Mouse (Mus musculus): ENCODE results near the gene Tagln. TPM values are rescaled to one million over a fixed set of nuclear protein-coding genes. Genes with fewer than 3 reads are reported as not detected.

Gene Tagln
- total and polyA plus RNA-seq, 3 experiments: 0.42 to 1.1 TPM; not detected in 1

GRCm38 (mm10) chr9:45955107-45955963, 19.5 kb upstream of the Tagln start, which contains the start of gene Sidt2:
Gene Sidt2, minus strand, starts transcription at chr9:45955258.
- Histone ChIP-seq H3K27me3 (ENCODE audit: control insufficient read depth in 1 of 2, insufficient read depth in 2 of 2, low read length in 2 of 2) (no peaks in the 10 kb centered on the region), H3K36me3 (ENCODE audit: control insufficient read depth in 1 of 2, insufficient read depth in 2 of 2, low read length in 2 of 2) (peaks cover 0 to 4% of the 10 kb centered on the region in 2 experiments; a peak in 1 of 4 replicates), H3K9ac (ENCODE audit: control insufficient read depth, low read depth, low read length, poor library complexity, severe bottlenecking) (peak within 1 kb of the TSS; percentile 81), H3K79me2 (ENCODE audit: control insufficient read depth, insufficient read depth, low read length, poor library complexity) (peaks cover 12% of the 10 kb centered on the region), H3K4me1 (ENCODE audit: control insufficient read depth in 1 of 2, insufficient read depth in 2 of 2, low read length in 2 of 2) (peaks cover 2 to 11% of the 10 kb centered on the region in 2 experiments; a peak in 2 of 4 replicates), H3K27ac (ENCODE audit: control insufficient read depth, low read depth, low read length) (peak within 1 kb of the TSS; percentile 43), H3K9me3 (replicated peaks; ENCODE audit: insufficient read depth, low read length) (no peaks in the 10 kb centered on the region), H3K4me3 (ENCODE audit: control insufficient read depth in 1 of 2, insufficient read depth in 1 of 2, low read depth in 2 of 2, low read length in 2 of 2) (peak within 1 kb of the TSS; percentile 84 to 87)
- DNase-seq (ENCODE audit: low read depth, low spot score): peak; percentile 90
- TF ChIP-seq BHLHE40 (IDR thresholded peaks at IDR 0.05; ENCODE audit: borderline replicate concordance, low read depth, low read length): no peak
- TF ChIP-seq MAZ (IDR thresholded peaks at IDR 0.05; ENCODE audit: low read depth, low read length): peak; percentile 40; the same call in 1 of the 2 replicates
- peak; percentile 89 for TF ChIP-seq HCFC1 (IDR thresholded peaks at IDR 0.05; ENCODE audit: low read depth, low read length)
- TF ChIP-seq CTCF (IDR thresholded peaks at IDR 0.05 in 2 of 3, conservative IDR thresholded peaks at IDR 0.05 in 1 of 3; ENCODE audit: control insufficient read depth in 1 of 3, insufficient read depth in 1 of 3, low read depth in 2 of 3, low read length in 3 of 3, poor library complexity in 1 of 3, severe bottlenecking in 1 of 3): no peak
- TF ChIP-seq E2F4 (IDR thresholded peaks at IDR 0.05; ENCODE audit: borderline replicate concordance, low read depth, low read length): no peak
- no peak for TF ChIP-seq RCOR1 (IDR thresholded peaks at IDR 0.05; ENCODE audit: low read depth, low read length)
- TF ChIP-seq MYC (IDR thresholded peaks at IDR 0.05; ENCODE audit: low read depth, low read length): no peak
- no peak for TF ChIP-seq CHD1 (IDR thresholded peaks at IDR 0.05; ENCODE audit: low read depth, low read length)
- 0 out of 2 replicates have a peak, but pooled peaks have one; percentile 25 for TF ChIP-seq TBP (IDR thresholded peaks at IDR 0.05; ENCODE audit: low read depth, low read length)
- no peak for TF ChIP-seq RAD21 (IDR thresholded peaks at IDR 0.05; ENCODE audit: low read depth, low read length)
- TF ChIP-seq USF2 (IDR thresholded peaks at IDR 0.05; ENCODE audit: borderline replicate concordance in 1 of 2, insufficient read depth in 1 of 2, low read depth in 1 of 2, low read length in 2 of 2): no peak
- TF ChIP-seq ZC3H11A (IDR thresholded peaks at IDR 0.05; ENCODE audit: low read depth, low read length): no peak
- no peak for TF ChIP-seq MEF2A (IDR thresholded peaks at IDR 0.05; ENCODE audit: extremely low read depth, insufficient replicate concordance, low read depth, low read length, poor library complexity, severe bottlenecking)
- TF ChIP-seq MAFK (IDR thresholded peaks at IDR 0.05; ENCODE audit: borderline replicate concordance, low read depth, low read length): no peak
- no peak for TF ChIP-seq NELFE (IDR thresholded peaks at IDR 0.05; ENCODE audit: low read depth, low read length)
- no peak for TF ChIP-seq JUND (IDR thresholded peaks at IDR 0.05; ENCODE audit: low read depth, low read length)
- no peak for TF ChIP-seq MYB (IDR thresholded peaks at IDR 0.05; ENCODE audit: low read depth, low read length)
- TF ChIP-seq ZKSCAN1 (IDR thresholded peaks at IDR 0.05; ENCODE audit: low read depth, low read length): no peak
- TF ChIP-seq KAT2A (conservative IDR thresholded peaks at IDR 0.05; ENCODE audit: low read depth, low read length): no peak; the same call in 1 of the 2 replicates
- TF ChIP-seq ZNF384 (IDR thresholded peaks at IDR 0.05; ENCODE audit: low read depth, low read length): no peak
- TF ChIP-seq GATA1 (IDR thresholded peaks at IDR 0.05; ENCODE audit: low read depth, low read length): no peak
- TF ChIP-seq EP300 (IDR thresholded peaks at IDR 0.05; ENCODE audit: low read depth in 1 of 2, low read length in 2 of 2): 0 out of 4 replicates have a peak, but pooled peaks of 1 of the 2 experiments have one; percentile 4
- TF ChIP-seq TCF12 (IDR thresholded peaks at IDR 0.05; ENCODE audit: low read depth, low read length): peak; percentile 27; the same call in 1 of the 2 replicates
- peak; percentile 64; the same call in 1 of the 2 replicates for TF ChIP-seq ETS1 (IDR thresholded peaks at IDR 0.05; ENCODE audit: low read depth, low read length)
- TF ChIP-seq USF1 (IDR thresholded peaks at IDR 0.05; ENCODE audit: low read depth, low read length): no peak
- 0 out of 2 replicates have a peak, but pooled peaks have one; percentile 26 for TF ChIP-seq ELF1 (IDR thresholded peaks at IDR 0.05; ENCODE audit: low read depth, low read length)
- peak; percentile 81 for TF ChIP-seq MXI1 (IDR thresholded peaks at IDR 0.05; ENCODE audit: low read depth, low read length)
- peak; percentile 99 for TF ChIP-seq SIN3A (IDR thresholded peaks at IDR 0.05; ENCODE audit: low read length)
- peak; percentile 54 for TF ChIP-seq NRF1 (IDR thresholded peaks at IDR 0.05; ENCODE audit: insufficient read depth, low read depth, low read length, poor library complexity, severe bottlenecking)
- no peak for TF ChIP-seq CHD2 (IDR thresholded peaks at IDR 0.05; ENCODE audit: low read length)
- no peak for TF ChIP-seq MAX (IDR thresholded peaks at IDR 0.05; ENCODE audit: low read length)
- TF ChIP-seq POLR2AphosphoS5 (IDR thresholded peaks at IDR 0.05; ENCODE audit: borderline replicate concordance, low read depth, low read length): no peak
- TF ChIP-seq GABPA (IDR thresholded peaks at IDR 0.05; ENCODE audit: low read depth, low read length): no peak
- TF ChIP-seq POLR2AphosphoS2 (IDR thresholded peaks at IDR 0.05; ENCODE audit: low read length): peak; percentile 48; the same call in 1 of the 2 replicates
